Mouse (Mus musculus) small intestine, adult 2 months (tissue): ENCODE data around the gene Spocd1.

Source experiments
- CTCF ChIP-seq: fragments of 200-500 bp; IDR thresholded peaks from 2 replicates; pipeline ENCODE4 v1.5.1; 2012; ENCODE audit warnings: low read depth, mild to moderate bottlenecking, control low read depth, inconsistent platforms, low read length, moderate library complexity, mixed read lengths; ENCODE audit not compliant: insufficient replicate concordance, insufficient read length; ENCODE audit errors: extremely low read depth
- POLR2A ChIP-seq: fragments of 200-500 bp; IDR thresholded peaks from 2 replicates; pipeline ENCODE4 v1.6.1; 2012; ENCODE audit warnings: low read depth, mild to moderate bottlenecking, control low read depth, inconsistent platforms, low read length, moderate library complexity

DNA sequence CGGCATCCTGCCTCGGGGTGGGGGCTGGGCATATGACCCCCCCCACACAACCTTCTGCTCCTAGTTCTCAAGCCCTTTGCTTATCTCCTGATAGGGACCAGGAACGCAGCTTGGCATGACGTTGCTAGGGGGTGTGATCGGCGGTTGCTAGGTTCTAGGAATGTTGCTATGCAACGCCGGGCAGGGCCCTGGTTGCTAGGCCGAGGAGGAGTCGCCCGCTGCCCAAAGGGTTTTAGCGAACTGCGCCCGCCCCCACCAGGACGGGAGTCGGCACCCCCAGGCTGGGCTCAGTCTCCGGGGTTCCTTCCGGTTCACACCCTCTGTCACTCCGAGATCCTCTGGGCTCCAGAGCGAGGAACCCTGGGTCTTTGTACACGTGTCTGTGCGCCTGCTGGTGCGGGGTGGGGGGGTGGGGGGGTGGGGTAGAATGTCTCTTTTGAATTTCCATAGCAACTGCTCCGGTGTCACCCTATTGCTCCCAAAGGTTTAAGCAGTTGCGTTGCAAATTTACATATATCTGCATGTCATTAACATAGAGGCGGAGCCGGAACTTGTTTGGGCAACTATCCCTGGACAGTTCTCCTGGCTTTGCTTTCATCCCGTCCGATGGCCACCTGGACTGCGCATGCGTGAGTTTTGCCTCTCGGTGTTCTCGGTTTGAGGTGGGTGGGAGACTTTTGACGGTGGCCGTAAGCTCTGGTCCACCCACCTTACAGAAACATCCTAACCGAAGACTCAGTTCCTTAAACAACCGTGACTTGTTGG is 31.3 kb downstream of the Spocd1 start:
- TF ChIP-seq CTCF (0 out of 2 replicates have a peak, but pooled peaks have one; percentile 4), POLR2A (no peak)
